Mouse (Mus musculus): ENCODE data around the gene Cdkn1a.
"Not testable (repeated sequence)": the region's sequence is repeated elsewhere in the genome, so short reads cannot be mapped to it uniquely, and the experiment has no call there.

GRCm38 (mm10) chr17:29110356-29110755, 19.6 kb downstream of the Cdkn1a start:
- not testable (repeated sequence) for TF ChIP-seq CTCF (IDR thresholded peaks at IDR 0.05; ENCODE audit: extremely low read depth, insufficient read length, insufficient replicate concordance, low read depth, low read length); POLR2A (IDR thresholded peaks at IDR 0.05; ENCODE audit: low read depth, low read length)

Measured in small intestine, adult 2 months (tissue).